In genomic region chr5:64541765-64542164, GRCm38 (mm10) we compare ENCODE assay signal across 18 mouse cellular contexts.
DNase-seq lines count a peak whose midpoint lies in the region; ATAC-seq and TF ChIP-seq lines count a peak whose summit lies in the region.
"Had no signal": no experiment of that assay in that cellular context is flagged by ENCODE, and none has a peak within 500 bp of the region (broad histone marks: within the 10 kb centered on the region; RNA-seq: fewer than 3 reads in every experiment).

No protein-coding gene starts in this region.

- TF ChIP-seq POLR2A in ES-Bruce4 (IDR thresholded peaks at IDR 0.05; ENCODE audit: insufficient read depth, low read length) = no peak

- H3K9me3 ChIP-seq in ES-Bruce4 (replicated peaks; ENCODE audit: control insufficient read depth, insufficient read depth, low read length, poor library complexity, severe bottlenecking) = peaks cover 13% of the 10 kb centered on the region
- peaks cover 6% of the 10 kb centered on the region; the same call in 1 of the 2 replicates for H3K9me3 ChIP-seq in limb, embryonic 13.5 days
- H3K9me3 ChIP-seq: G1E had no signal

- TF ChIP-seq CTCF in ES-Bruce4 (IDR thresholded peaks at IDR 0.05; ENCODE audit: low read depth, low read length) = no peak

- ATAC-seq in limb, embryonic 13.5 days (ENCODE audit: low FRiP score, low read depth) = peak; percentile 61; the same call in 1 of the 2 replicates

- no peaks in the 10 kb centered on the region for H3K36me3 ChIP-seq in ES-Bruce4 (ENCODE audit: control insufficient read depth, insufficient read depth, low read length, poor library complexity, severe bottlenecking)
- H3K36me3 ChIP-seq in limb, embryonic 13.5 days = no peaks in the 10 kb centered on the region
- H3K36me3 ChIP-seq: G1E; midbrain, embryonic 10.5 days; neural tube, embryonic 15.5 days had no signal

- DNase-seq in heart, adult 11 months = peak; percentile 60
- no peak for DNase-seq in heart, adult 18-20 months
- DNase-seq in Muller cell, postnatal 12 days (ENCODE audit: inconsistent ontology term) = peak; percentile 59
- DNase-seq in ovary, postnatal 14 days (ENCODE audit: low spot score) = no peak
- DNase-seq in left cerebral cortex, adult 8-10 months (ENCODE audit: low spot score in 2 of 2) = no peak
- DNase-seq: adrenal gland, postnatal 25 days; cerebellum, adult 2 months; heart, postnatal 4 days; kidney, adult 9 months; kidney, postnatal 36 days; layer of hippocampus, postnatal 36 days; lung, postnatal 36 days; thymus, adult 2 months had no signal

- peak; percentile 75 for TF ChIP-seq EP300 in ES-Bruce4 (IDR thresholded peaks at IDR 0.05; ENCODE audit: insufficient read depth, low read depth, low read length)

- no peaks in the 10 kb centered on the region for H3K4me1 ChIP-seq in ES-Bruce4 (ENCODE audit: control insufficient read depth, insufficient read depth, low read length)
- peaks cover 3% of the 10 kb centered on the region for H3K4me1 ChIP-seq in limb, embryonic 13.5 days
- H3K4me1 ChIP-seq: midbrain, embryonic 10.5 days; neural tube, embryonic 15.5 days had no signal

- peak overlapping the region; percentile 9 for H3K27ac ChIP-seq in ES-Bruce4 (ENCODE audit: insufficient read depth, low read length)
- no peak overlapping the region for H3K27ac ChIP-seq in limb, embryonic 13.5 days
- H3K27ac ChIP-seq: midbrain, embryonic 10.5 days; neural tube, embryonic 15.5 days had no signal

- no peak overlapping the region for H3K4me3 ChIP-seq in ES-Bruce4 (ENCODE audit: low read depth, low read length)
- H3K4me3 ChIP-seq in limb, embryonic 13.5 days = no peak overlapping the region
- H3K4me3 ChIP-seq: midbrain, embryonic 10.5 days; neural tube, embryonic 15.5 days had no signal

- H3K9ac ChIP-seq in ES-Bruce4 (ENCODE audit: low read depth, poor library complexity, severe bottlenecking) = no peak overlapping the region
- no peak overlapping the region for H3K9ac ChIP-seq in limb, embryonic 13.5 days
- H3K9ac ChIP-seq: neural tube, embryonic 15.5 days had no signal

- H3K27me3 ChIP-seq in ES-Bruce4 (ENCODE audit: control insufficient read depth, insufficient read depth, low read length, poor library complexity, severe bottlenecking) = no peaks in the 10 kb centered on the region
- H3K27me3 ChIP-seq in limb, embryonic 13.5 days = no peaks in the 10 kb centered on the region
- H3K27me3 ChIP-seq: neural tube, embryonic 15.5 days had no signal

- H3K4me2 ChIP-seq in limb, embryonic 13.5 days (replicated peaks) = no peak overlapping the region
- H3K4me2 ChIP-seq: neural tube, embryonic 15.5 days had no signal

Comparison
In these comparisons a context has a peak if more than half of its experiments do, and no peak if none do; other contexts are left out.
1. DNase-seq: peak in heart, adult 11 months (single experiment) and Muller cell, postnatal 12 days (single experiment); none in heart, adult 18-20 months (0 of 2), ovary, postnatal 14 days (single experiment) and left cerebral cortex, adult 8-10 months (0 of 2).